Mouse (Mus musculus) left cerebral cortex, postnatal 36 days (tissue): ENCODE data around the gene Gm11444. TPM values are rescaled to one million over a fixed set of nuclear protein-coding genes. Genes with fewer than 3 reads are reported as not detected.

Experiments
- DNase-seq, 2 experiments: peaks; one replicate each; pipeline ENCODE4 v3.0.0; 2021 to 2022; ENCODE audit warnings: low spot score in 2 of 2, mixed read lengths in 1 of 2
- intact Hi-C: fragments of 180-260 bp; cut with DNase I; formaldehyde crosslinking; loops from one replicate; pipeline ENCODE4 v1.15.1; 2025
- total RNA-seq, 2 experiments: library from RNA; stranded (reverse); gene quantifications; 2 replicates each; pipeline ENCODE4 v1.2.3; 2021

Gm11444 gene
- total RNA-seq, 2 experiments from 2014 or later = not detected

DNA sequence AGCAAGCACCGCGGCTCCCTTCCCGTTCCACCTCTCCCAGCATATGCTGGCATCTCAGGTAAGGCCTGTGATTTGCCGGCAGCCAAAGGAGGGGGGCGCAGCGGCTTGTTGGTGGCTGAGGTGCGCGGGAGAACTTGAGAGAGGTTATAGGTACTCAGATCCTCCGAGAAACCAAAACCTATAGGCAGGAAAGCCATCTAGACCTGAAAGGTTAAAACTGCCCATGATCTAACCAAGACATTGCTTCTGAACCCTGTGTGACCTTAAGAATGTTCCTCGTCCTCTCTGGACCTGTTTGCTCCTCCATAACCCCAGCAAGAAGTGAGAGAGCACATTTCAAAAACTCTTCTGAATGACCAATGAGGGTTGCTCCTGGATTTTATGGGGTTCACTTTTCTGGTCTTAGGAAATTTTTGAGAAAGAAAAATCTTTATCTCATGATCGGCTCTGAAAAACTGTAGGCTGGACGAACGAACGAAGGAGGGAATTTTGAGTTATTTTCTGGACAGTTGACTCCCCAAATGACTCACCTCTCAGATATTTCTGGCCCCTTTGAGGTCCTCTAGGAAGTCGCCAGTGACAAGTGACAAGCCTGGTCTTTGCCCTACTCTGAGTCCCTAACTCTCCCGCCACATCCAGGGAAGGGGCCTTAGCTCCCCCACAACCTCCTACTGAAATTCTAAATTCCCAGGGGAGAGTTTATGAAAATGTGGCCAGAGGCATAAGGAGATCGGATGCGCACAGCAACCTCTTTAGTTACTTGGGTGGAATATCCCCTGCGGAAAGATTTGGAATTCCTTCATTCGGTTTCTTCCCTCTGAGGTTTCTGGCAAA, 11.5 kb downstream of the Gm11444 start:
- no peak for DNase-seq
- intact Hi-C loops = loop anchor here (5.0 to 10.0 kb wide), 2 partner anchors 1316 to 1984 kb away; partner anchors contain the start of gene Hnf1b

DNA sequence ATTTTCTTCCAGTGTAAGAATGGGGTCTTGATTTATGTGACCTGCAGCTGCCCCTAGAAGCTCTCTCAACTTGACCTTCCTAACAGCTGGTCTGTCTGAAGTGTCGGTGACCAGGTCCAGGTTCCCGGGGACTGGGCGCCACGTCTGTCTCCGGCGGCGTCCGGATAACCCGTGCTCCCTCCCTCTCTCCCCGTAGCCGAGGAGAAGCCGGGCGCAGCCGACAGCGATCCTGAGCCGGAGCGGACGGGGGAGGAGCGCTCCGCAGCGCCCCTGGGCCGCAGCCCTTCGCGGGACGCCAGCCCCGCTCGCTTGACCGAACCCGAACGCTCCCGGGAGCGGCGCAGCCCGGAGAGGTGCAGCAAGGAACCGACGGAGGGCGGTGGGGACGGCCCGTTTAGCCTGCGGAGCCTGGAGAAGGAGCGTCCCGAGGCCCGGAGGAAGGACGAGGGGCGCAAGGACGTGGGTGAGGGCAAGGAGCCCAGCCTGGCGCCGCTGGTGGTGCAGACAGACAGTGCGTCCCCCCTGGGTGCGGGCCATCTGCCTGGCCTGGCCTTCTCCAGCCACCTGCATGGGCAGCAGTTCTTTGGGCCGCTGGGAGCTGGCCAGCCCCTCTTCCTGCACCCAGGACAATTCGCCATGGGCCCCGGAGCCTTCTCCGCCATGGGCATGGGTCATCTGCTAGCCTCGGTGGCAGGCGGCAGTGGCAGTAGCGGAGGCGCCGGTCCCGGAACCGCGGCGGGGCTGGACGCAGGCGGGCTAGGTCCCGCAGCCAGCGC, 12.3 kb downstream of the Gm11444 start:
- no peak for DNase-seq
- intact Hi-C loops = loop anchor here (5.0 to 10.0 kb wide), 2 partner anchors 1316 to 1983 kb away; partner anchors contain the start of gene Hnf1b

DNA sequence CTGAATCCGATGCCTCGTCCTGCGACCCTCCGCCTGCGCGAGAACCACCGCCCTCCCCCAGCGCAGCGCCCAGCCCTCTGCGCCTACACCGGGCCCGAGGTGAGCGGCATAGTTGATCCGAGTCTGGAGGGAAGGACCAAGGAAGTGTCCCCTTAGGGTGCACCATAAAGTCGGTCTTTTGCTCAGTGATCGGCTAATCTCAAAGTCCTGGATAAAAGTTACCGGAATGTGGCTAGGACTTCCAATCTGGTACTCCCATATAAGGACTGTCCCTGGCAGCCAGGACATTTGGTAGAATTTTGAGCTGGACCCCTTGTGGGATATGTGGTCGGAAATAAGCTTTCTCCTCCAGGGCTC, 12.9 kb downstream of the Gm11444 start:
- intact Hi-C loops = loop anchor here (5.0 to 10.0 kb wide), 2 partner anchors 1315 to 1982 kb away; partner anchors contain the start of gene Hnf1b
- DNase-seq = no peak

DNA sequence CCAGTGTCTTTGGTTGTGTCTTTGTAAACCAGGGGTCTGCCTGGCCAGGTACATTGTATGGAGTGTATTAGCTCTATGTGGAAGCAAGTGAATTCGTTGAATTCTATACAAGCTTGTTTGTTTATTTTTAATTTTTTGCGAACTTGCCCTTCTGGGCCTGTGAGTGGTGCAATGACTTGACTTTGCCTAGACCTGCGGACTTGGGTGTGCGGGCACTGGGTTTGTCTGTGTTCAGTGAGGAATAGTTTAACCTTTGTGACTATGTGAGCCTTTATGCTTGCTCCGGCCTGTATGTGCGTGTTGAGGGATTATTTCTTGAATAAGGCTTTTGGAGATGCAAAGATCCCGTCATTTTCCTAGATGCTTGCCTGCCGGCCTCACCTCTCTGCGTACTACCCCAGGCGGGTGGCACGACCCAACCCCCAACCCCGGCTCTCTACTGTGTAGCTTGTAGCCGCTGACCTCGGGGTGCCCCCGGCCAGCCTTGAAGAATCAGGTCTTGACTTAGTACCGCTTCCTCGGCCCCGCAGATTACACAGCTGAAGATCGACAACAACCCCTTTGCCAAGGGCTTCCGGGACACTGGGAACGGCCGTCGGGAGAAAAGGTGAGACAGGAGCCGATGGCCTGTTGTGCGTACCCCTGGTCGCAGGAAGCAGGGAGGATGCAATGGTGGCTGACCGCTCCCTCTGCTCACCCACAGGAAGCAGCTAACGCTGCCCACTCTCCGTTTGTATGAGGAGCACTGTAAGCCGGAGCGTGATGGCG, 13.4 kb downstream of the Gm11444 start:
- no peak for DNase-seq
- intact Hi-C loops = loop anchor here (5.0 to 10.0 kb wide), 2 partner anchors 1314 to 1982 kb away; partner anchors contain the start of gene Hnf1b

DNA sequence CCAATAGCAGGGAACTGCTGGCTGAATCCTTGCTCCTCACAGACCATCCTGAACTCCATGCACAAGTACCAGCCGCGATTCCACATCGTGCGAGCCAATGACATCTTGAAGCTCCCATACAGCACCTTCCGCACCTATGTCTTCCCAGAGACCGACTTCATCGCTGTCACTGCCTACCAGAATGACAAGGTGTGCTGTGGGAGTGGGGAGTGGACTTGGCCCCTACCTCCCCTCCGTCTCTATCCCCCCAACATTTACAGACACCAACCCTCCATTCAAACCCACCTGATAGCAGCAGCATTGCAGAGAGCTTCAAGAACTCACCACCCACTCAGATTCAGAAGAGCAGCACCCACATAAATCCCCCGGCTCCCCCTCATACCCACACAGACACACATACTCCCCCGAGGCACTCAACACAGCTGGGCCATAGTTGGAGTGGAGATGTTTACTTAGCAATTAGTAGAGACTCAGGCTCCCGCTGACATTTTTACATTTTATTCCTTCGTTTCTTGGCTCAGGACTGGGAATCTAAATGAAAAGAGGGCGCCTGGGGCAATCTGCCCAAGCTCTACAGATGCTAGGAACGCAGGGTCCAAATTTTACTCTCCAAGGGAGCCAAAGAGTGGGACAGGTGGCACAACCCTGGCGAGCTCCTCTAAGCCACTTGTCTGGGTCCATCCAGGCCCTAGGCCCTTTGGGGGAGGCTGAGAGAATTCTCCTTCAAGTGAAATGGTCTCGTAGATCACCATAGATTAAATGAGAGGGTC, 14.2 kb downstream of the Gm11444 start:
- intact Hi-C loops = loop anchor here (5.0 to 10.0 kb wide), 2 partner anchors 1314 to 1981 kb away; partner anchors contain the start of gene Hnf1b
- no peak for DNase-seq

DNA sequence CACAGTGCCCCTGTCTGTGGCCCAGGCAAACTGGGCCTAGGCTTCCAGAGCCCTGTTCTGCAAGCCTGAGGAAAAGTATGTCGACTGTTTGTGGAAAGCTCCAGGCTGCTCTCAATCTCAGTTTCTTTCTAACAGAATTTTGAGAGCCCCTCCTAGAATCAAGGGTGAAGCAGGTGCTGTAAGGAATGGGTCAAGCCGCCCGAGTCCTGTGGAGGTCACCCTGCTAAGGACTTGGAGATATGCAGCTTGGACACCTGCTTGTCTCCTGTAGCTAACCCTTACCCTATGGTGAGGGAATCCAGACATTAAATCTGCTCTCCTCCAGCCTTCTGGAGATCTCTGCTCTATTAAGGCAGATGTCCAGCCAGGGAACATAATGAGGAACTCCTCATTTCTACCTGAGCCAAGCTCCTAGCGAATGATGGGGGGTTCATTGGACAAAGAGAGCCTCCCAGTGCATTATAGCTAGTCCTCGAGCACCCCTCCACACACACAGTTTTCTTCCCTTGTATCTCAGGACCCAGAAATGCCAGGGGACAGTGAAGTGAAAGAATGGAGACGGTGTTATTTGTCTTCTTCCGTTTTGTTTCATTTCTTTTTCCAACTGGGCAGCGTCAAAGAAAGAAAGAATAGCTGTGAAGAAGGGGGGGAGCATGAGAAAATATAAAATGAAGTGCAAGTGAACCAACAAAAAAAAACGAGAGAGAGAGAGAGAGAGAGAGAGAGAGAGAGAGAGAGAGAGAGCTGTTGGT, 15.0 kb downstream of the Gm11444 start:
- intact Hi-C loops = loop anchor here (5.0 to 10.0 kb wide), 2 partner anchors 1313 to 1980 kb away; partner anchors contain the start of gene Hnf1b
- no peak for DNase-seq

DNA sequence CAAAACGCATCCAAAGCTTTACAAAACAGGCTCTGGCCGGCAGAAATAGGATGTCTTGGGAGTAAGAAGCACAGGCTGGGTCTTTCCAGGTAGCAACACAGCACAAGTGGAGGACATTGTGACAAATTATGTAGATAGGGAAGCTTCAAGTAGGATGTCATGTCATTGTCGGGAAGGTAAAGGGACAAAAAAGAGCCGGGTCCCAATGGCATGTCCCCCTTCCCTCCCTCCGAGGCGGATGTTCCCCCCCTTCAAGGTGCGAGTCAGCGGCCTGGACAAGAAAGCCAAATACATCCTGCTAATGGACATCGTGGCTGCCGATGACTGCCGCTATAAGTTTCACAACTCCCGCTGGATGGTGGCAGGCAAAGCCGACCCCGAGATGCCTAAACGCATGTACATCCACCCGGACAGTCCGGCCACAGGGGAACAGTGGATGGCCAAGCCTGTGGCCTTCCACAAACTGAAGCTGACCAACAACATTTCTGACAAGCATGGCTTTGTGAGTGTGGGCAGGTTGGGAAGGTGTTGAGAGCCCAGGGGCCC, 15.7 kb downstream of the Gm11444 start:
- intact Hi-C loops = loop anchor here (10.0 kb wide), 1 partner anchor 1980 kb away; the partner anchor contains the start of gene Hnf1b
- DNase-seq = no peak

DNA sequence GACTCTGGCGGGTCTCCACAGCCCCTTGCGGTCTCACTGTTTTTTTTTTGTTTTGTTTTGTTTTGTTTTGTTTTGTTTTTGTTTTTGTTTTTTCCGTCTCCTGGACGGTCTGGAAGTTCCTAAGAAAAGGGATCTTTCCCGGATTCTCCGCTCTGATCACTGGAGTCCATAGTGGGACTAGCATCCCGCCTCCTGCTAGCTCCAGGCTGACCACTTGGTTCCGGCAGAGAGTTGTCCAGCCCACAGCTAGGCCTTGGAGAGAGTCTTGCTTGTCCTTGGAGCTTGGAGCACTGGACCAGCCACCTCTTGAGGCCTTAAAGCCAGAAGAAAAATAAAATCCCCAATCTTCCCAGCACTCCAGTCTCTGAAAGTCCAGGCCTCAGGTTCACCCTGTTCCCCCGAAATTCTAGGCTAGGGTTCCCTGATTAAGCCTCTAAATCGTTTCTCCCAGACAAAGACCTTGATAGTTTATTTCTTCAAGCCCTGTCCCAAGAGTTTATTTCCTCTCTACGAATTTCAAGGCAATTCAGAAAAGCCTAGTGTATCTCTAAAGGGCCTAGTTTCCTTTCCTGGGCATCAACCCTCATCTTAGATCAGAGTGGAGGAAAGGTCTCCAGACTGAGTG, 16.3 kb downstream of the Gm11444 start:
- intact Hi-C loops = loop anchor here (10.0 kb wide), 1 partner anchor 1979 kb away; the partner anchor contains the start of gene Hnf1b
- no peak for DNase-seq

DNA sequence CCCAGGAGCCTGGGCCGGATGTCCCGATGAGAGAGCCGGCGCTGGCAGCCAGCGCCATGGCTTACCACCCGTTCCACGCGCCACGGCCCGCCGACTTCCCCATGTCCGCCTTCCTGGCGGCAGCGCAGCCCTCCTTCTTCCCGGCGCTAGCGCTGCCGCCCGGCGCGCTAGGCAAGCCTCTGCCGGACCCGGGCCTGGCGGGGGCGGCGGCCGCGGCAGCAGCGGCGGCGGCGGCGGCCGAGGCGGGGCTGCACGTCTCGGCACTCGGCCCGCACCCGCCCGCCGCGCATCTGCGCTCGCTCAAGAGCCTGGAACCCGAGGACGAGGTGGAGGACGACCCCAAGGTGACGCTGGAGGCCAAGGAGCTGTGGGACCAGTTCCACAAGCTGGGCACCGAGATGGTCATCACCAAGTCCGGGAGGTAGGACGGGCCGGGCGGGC, 17.0 kb downstream of the Gm11444 start:
- DNase-seq = no peak
- intact Hi-C loops = loop anchor here (10.0 kb wide), 1 partner anchor 1978 kb away; the partner anchor contains the start of gene Hnf1b

DNA sequence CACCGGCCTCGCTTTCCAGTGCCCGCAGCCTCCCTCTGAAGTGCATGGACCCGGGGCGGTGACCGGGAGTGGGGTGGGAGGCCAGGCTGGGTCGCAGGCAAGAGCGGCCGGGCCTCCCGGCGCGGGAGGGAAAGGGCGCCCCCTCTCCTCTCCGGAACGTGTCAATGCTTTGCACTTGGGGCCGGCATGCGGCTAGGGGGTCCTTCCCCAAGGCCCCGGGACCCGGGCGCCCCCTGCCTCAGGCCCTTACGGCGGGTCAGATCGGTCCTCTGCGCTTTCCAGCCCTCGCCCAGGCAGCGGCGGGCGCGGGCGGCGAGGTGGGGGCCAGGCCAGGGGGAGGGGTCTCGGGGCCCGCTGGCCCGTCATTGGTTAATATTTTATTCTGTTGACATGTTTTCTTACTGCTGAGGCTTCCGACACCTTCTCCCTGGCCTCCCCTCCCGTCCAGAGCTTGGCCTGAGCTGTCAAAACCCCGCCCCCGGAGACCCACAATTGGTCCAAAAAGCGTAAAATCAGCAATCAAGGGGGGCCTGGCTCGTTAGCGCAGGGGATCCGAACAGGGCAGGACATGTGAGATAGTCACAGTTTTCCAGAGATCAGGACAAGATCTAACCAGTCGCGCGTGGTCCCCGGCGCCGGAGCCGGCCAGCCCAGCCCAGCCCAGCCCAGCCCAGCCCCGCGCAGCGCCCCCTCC, 17.8 kb downstream of the Gm11444 start, which contains the start of gene Tbx2:
Gene Tbx2 (plus strand): TSS at position 321 of the 694 bp plus-strand sequence.
- intact Hi-C loops = loop anchor here (10.0 kb wide), 1 partner anchor 1978 kb away; the partner anchor contains the start of gene Hnf1b
- no peak for DNase-seq

DNA sequence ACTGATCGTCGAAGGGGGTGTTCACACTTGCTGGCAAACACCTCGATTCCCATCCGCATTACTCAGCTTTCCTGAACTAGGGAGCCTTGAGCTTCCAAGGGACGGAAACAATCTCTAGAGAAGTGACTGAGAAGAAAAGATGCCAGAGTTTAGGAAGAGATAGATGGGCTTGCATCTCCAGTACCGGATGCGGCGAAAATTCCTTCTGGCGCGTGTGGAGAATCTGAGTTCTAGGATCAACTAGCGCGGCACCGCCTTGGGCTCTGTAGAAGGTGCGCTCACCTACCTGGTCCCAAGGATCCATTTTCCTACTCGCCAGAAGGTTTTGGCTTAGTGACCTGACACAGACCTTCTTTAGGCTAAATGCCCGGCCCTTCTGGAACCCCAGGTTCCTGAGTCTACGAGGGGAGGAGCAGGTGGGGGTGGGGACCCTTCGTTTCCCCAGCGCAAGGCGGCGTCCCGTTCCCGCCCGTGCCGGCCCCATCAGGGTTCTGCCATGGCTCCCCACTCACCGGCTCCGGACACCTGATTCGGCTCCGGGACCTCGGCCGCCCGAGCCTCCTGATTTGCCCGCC, 18.4 kb downstream of the Gm11444 start:
- intact Hi-C loops = loop anchor here (10.0 kb wide), 1 partner anchor 1977 kb away; the partner anchor contains the start of gene Hnf1b

DNA sequence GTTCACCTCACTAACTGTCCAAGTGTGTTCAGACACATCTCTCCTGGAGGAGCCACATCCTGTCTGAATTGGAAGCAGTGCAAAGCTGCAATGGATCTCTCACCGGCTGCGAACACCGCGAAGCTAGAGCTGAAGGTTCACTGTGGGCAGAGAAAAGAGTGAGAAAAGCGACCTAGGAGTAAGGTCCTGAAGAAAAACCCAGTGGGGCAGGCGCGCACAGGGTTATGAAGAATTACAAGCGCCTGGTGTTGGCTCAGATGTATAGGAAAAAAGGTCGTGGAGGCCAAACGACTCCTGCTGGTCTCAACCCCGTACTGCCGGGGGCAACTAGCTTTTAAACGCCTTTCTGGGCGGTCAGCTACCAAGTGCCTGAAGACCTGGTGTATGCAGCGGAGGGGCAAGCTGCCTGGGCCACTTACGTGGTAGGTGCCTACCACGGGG, 19.2 kb downstream of the Gm11444 start:
- intact Hi-C loops = loop anchor here (10.0 kb wide), 1 partner anchor 1976 kb away; the partner anchor contains the start of gene Hnf1b
- no peak for DNase-seq

More for the DNA sequence above, 18.4 kb downstream of the Gm11444 start:
- DNase-seq = no peak

DNA sequence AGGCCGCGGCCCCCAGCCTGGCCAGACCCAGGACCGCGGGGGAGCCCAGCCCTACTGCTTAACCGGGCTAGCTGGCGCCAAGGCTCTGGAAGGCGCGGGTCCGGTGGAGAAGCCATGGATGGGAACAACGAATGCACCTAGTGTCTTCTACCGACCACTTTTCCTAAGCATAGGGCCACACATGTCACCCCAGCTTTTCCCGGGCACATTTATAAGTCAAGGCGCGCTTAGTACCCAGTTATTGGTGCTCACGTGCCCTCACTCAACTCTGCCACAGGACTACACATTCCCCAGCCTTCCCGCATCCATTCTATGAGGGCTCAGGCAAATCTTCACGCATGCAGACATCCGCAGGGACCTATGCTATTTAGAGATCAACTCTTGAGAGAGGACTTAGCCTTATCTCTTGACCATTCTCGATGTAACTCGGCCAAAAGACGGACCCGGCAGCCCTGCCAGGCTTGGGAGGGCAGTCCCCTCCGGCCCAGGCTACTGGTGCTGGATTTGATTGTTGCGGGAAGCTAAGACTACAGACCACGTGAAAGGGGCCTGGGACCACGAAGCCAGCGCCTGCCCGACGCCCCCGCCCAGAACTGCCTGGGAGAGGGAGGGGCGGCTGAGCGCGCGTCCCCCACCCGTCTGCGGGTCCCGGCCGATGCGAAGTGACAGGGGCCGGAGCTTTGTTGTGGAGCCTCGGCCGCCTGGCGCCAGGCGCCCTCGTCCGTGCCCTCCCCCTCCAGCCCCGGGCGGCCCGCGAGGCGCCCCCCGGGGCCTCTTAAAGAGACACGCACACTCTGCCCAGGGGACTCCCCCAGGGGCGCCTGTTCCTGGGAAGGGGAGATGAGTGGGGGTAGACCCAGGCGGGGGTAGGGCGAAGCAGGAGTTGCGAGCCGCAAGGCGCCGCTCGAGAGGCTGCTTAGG, 20.4 kb downstream of the Gm11444 start:
- no peak for DNase-seq
- intact Hi-C loops = loop anchor here (10.0 kb wide), 1 partner anchor 1975 kb away; the partner anchor contains the start of gene Hnf1b

DNA sequence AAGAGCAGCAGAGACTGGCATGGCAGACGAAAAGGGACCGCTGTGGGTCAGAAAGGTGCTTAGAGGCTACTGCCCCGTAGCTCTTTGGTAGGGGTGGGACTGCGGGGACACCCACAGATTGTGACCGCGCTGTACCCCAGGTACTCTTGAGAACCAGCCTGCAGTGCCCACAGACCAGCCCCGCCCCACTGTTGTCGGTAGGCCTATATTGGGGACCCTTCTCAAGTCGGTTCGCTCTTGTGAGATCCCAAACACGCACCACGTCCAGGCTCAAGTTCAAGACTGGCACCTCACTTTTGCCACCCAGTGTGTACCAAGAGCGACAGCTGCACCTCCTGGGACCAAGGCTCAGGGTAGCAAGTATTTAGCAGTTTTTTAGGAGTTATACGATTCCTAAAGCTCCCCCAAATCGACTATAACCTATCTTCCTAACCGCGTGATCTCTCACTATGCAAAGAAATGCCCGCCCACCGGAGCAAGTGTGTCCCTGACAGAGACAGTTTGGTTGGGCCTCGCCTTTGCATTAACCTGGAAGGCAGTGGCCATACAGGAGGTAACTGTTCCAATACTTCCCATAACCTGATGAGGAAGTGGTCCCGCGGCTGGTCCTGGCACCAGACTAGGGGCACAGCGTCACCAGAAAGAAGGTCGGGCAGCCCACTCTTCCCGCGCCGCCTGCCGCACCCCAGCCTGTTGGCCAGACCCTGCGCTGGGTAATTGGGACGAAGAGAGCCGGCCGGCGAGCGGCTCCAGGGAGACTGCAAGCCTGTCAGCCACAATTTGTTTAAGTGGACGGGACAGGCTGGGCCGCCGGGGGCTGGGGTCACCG, 21.2 kb downstream of the Gm11444 start:
- DNase-seq = no peak
- intact Hi-C loops = no loop called here
